Mouse (Mus musculus): ENCODE measurements around the gene Ercc1.

Gene Ercc1

GRCm38 (mm10) chr7:19344237-19344847 is at the start of gene Ercc1:
TSS of gene Ercc1 (plus strand) at chr7:19344778.
- DNase-seq (ENCODE audit: low read depth, low spot score): no peak

DNA sequence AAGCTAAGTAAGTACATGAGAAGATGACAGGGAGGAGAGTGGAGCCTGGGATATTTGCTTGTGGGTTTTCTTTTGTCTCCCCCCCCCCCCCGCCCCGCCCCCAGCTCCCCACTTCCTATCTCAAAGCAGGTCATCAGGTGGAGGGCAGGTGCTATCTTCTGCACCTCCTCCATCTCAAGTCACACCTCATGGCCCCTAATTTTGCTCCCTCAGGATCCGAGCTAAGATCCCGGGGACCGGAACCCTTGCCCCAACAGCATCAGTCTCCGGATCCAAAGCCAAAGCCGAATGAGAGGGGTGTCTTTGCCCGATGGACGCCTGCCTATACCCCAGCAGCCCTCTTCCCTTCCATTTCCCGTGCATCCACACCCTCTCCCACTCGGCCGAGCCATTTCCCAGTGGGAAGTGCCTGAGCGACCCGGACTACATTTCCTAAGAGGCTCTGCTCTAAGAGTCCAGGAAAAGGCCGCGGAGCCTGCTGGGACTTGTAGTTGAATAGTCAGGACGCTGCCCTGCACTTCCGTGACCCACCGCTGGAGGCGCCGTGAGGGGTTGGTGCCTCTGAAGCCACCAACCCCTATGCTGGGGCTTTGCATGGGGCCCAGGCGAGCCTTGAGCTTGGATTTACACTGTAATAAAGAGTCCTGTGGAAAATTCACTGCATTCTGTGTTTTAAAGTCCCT is 48.9 kb upstream of the Ercc1 start:
- DNase-seq (ENCODE audit: low read depth, low spot score): peak; percentile 64

DNA sequence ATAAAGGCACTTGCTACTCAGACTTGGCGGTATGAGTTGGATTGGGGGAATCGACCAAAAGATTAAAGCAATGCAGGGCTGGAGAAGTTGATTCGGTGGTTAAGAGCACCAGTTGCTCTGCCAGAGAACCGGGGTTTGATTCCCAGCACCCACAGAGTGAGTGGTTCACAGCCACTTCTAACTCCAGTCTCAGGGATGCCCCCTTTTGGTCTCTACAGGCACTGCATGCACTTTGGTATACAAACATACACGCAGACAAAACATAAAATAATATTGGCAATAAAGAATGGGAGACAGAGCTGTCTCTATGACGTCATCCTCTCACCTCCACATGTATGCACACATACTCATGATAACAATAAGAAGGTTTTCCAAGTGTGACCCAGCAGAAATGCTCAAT is 47.5 kb upstream of the Ercc1 start:
- DNase-seq (ENCODE audit: low read depth, low spot score): no peak

GRCm38 (mm10) chr7:19297794-19298193 is 46.8 kb upstream of the Ercc1 start:
- no peak for DNase-seq (ENCODE audit: low read depth, low spot score)

DNA sequence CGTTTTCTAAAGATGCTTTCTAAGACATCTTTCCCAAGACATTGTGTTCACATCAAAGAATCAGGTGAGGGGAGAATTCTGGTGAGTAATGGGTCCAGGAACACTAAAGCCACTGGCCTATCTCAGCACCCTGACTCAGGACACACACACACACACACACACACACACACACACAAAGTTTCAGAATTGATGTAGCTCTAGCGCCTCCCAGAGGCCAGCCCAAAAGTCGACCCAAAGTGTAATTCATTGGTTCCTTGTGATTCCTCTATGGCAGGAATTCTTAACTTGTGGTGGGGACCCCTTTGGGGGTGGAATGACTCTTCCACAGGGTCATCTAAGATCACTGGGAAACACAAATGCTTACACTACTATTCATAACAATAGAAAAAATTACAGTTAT is 45.4 kb upstream of the Ercc1 start:
- no peak for DNase-seq (ENCODE audit: low read depth, low spot score)

DNA sequence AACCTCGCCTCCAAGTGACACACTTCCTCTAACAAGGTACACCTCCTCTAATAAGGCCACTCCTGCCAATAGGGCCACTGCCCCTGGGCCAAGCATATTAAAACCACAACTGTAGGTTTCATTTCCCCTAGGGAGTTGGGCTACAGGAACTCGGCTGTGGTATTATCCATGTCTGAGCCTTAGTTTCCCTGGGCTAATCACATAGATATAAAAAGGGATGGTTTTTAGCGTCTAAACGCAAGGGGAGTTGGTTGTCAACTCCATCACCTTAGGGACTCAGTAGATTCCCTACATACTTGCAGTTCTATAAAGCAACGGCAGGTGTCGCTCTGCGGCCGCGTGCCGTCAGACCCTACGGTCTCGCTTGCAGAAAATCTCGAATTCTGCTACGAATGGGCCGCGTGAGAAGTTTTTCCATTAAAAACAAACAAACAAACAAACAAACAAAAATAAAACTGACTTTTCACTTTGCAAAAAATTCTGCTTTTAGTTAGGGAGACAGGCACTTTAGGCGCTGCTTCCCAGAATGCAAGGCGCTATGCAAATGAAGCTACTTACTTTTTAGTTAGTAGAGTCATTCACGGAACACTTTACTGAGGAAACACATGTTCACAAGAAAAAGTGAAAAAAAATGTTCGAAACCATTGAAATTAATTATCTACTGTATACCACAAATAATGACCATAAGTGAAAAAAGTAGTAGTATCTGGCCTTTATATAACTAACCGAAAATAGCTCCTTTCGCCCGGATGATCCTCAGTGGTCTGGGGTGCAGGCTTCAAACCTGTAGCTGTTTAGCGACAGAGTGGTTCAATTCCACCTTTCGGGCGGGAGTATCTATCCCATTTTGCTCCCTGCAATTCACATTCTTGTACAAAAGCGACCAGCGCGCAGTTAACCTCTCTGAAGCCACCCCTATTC is 43.8 kb upstream of the Ercc1 start:
- DNase-seq (ENCODE audit: low read depth, low spot score): peak; percentile 68

GRCm38 (mm10) chr7:19301461-19302263 is 42.9 kb upstream of the Ercc1 start:
- no peak for DNase-seq (ENCODE audit: low read depth, low spot score)

DNA sequence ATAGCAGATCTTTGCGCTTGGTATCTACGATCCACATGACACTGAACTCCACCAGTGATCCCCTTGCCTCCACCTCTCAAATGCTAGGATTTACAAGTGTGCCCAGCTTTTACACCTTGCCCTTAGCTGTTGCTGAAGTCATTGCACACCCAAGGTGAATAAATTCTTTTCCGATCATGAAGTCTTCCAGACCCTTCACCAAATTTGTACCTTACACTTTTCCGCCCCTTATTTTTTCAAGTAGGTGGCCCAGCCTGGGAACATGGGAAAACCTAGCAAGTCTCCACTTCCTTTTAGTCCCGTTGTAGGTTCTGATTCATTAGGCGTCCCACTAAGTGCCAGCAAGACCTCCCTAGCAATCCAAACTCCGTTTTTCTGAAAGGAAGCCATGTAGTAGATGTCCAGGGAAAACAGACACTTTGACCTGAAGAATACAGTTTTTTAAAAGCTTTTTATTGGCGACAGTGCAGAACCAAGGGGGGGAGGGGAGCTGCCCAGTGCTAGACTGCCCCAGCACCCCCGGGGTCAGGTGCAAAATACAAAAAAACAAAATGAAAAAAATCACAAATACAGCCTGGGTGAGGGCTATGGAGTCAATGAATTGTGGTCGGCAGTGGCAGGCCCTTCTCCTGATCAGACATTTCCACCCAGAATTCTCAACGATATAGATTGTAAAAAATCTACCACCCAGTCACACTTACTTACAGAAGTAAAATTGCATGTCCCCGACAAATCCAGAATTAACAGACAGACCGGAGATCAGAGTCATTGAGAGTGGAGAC is 42.1 kb upstream of the Ercc1 start:
- no peak for DNase-seq (ENCODE audit: low read depth, low spot score)

GRCm38 (mm10) chr7:19303046-19303305 is 41.6 kb upstream of the Ercc1 start:
- no peak for DNase-seq (ENCODE audit: low read depth, low spot score)

- DNase-seq (ENCODE audit: low read depth, low spot score): no peak
These were observed 40.8 kb upstream of the Ercc1 start for GRCm38 (mm10) chr7:19303770-19304169.

- no peak for DNase-seq (ENCODE audit: low read depth, low spot score)
These were observed 39.8 kb upstream of the Ercc1 start for GRCm38 (mm10) chr7:19304501-19305412.

DNA sequence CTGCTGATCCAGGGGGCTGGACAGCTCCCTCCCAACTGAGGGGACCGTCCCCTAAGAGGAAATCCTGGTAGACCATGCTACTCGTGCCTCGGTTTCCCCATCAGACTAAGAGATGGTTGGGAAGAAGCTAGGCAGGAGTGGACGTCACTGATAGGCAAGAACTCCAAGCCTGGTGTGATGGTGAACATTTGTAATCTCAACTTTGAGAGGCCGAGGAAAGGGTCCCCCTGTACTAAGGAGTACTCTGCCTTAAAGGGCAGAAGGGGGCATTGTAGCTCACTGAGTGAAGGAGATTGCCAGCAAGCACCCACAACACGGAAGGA is 39.2 kb upstream of the Ercc1 start:
- DNase-seq (ENCODE audit: low read depth, low spot score): no peak

DNA sequence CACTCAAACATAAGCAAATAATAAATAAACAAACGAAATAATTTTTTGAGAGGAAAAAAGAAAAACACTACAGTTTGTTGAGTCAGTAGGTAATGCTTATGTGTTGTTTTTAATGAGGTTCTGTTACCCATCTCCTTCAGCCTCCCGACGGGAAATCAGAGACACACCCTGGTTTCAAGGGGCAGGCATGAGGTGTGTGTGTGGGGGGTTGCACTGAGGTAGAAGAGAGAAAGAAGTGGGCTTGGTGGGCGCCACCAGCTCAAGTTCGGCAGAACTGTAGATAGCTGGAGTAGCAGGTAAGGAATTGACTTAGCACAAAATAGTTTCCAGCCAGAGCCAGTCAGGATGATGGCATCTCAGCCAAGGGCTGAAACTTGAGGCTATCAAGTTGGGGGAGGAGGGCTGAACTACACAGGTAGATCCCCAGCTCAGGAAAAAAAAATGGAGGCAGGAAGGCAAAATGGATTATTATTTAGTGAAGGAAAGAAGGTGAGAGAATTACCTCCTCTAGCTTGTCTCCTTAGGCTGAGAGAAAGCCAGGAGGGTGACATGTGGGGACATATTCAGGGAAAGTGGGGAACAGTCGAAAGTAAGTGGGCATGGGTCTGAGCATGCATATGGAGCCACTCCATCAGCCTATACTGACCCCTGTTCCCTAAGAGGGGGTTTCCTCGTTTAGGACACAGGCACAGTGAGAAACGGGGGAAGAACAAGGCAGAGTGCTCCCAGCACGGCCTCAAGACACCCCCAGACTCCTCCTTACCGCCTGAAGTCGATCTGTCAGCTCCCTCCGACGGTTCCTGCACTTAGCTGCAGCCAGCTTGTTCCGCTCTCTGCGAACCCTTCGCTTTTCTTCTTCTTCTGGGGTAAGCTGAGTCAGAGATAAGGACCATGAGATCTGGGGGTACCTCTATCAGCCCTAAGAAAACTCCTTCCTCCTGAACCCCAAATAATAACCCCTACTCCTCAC is 38.5 kb upstream of the Ercc1 start:
- DNase-seq (ENCODE audit: low read depth, low spot score): no peak

GRCm38 (mm10) chr7:19306819-19307738 is 37.5 kb upstream of the Ercc1 start:
- DNase-seq (ENCODE audit: low read depth, low spot score): no peak

DNA sequence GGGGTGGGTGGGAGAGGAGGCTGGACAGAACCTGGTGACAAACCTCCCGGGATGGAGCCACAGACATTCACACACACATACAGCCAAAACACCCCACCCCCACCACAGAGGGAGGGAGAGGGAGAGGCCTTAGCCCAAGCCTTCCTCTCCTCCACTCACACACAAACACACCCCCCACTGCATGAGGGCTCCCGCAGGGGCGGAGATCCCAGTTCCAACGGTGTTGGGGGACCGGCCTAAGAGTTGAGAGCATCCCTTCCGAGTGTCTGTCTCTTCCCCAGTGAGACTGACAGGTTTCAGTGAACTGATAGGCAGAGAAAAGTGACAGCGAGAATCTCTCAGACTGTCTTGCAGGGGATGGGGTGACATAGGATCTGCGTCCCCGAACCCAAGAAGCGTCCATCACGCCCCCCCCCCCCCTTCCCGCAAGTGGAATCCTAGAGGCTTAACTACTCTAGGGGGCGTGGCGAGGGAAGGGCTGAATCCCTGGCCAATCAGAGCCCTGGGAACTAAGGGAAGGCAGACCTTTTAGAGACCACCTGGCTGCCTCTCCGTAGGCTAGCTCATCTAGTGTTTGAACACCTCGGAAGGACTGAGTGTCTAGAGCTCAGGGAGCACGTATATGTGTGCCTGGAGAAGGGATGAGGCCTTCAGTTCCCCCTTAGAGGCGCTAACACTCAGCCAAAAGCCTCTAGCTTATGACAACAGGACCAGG is 36.7 kb upstream of the Ercc1 start:
- no peak for DNase-seq (ENCODE audit: low read depth, low spot score)

- DNase-seq (ENCODE audit: low read depth, low spot score): peak; percentile 66
These were observed 35.9 kb upstream of the Ercc1 start for GRCm38 (mm10) chr7:19308454-19309277.
